Mouse (Mus musculus) spleen, adult 2 months (tissue): ENCODE measurements at regions not wholly inside any gene's neighbourhood (a gene's known extent, or its start where the extent isn't known, plus 50 kb on each side); places are given as distances from the start of the nearest gene placed in this dataset.
"Not testable (repeated sequence)": the region's sequence is repeated elsewhere in the genome, so short reads cannot be mapped to it uniquely, and the experiment has no call there.

ENCODE experiments used
- DNase-seq, 2 experiments: peaks; one replicate each; pipeline versions ENCODE4 v3.0.0 to v3.0.0-alpha.2; 2012 to 2021; ENCODE audit warnings: low spot score in 2 of 2, low read depth in 1 of 2
- H3K27ac ChIP-seq: fragments of 200-500 bp; 2 replicates; pipeline ENCODE4 v1.5.1; 2012; ENCODE audit warnings: low read length, inconsistent platforms; ENCODE audit not compliant: insufficient read depth
- H3K27me3 ChIP-seq: fragments of 200-500 bp; 2 replicates; pipeline ENCODE4 v1.6.1; 2012; ENCODE audit warnings: mild to moderate bottlenecking, moderate library complexity, low read length, inconsistent platforms; ENCODE audit not compliant: control insufficient read depth, insufficient read depth
- H3K36me3 ChIP-seq: fragments of 200-500 bp; 2 replicates; pipeline ENCODE4 v1.6.1; 2012; ENCODE audit warnings: mild to moderate bottlenecking, low read length, inconsistent platforms; ENCODE audit not compliant: control insufficient read depth, insufficient read depth
- H3K4me1 ChIP-seq: fragments of 200-500 bp; 2 replicates; pipeline ENCODE4 v1.6.1; 2011; ENCODE audit warnings: inconsistent platforms; ENCODE audit not compliant: control insufficient read depth, insufficient read depth, insufficient read length
- H3K4me3 ChIP-seq: fragments of 200-500 bp; 2 replicates; pipeline ENCODE4 v1.5.1; 2011; ENCODE audit warnings: mild to moderate bottlenecking, inconsistent platforms; ENCODE audit not compliant: insufficient read depth, insufficient read length; ENCODE audit errors: extremely low read depth
- CTCF ChIP-seq: fragments of 200-500 bp; IDR thresholded peaks from 2 replicates; pipeline ENCODE4 v1.5.1; 2011; ENCODE audit warnings: mild to moderate bottlenecking, inconsistent platforms; ENCODE audit not compliant: insufficient read depth, insufficient read length, insufficient replicate concordance; ENCODE audit errors: extremely low read depth
- POLR2A ChIP-seq: fragments of 200-500 bp; IDR thresholded peaks from 2 replicates; pipeline ENCODE4 v1.6.1; 2011; ENCODE audit warnings: low read depth, low read length, inconsistent platforms
- WGBS: fragments of 180-500 bp; shearing (Covaris S2); methylation state at CpG from one replicate; pipeline ENCODE4 v1.1.7; 2018; 5-methylcytosine and 5-hydroxymethylcytosine counted together

- WGBS = 77% methylated on average over 3 of the region's 3 CpGs
- Histone ChIP-seq H3K36me3 (no peaks in the 10 kb centered on the region), H3K4me1 (no peaks in the 10 kb centered on the region), H3K27ac (no peak overlapping the region), H3K4me3 (no peak overlapping the region), H3K27me3 (no peaks in the 10 kb centered on the region)
- TF ChIP-seq POLR2A (no peak), CTCF (no peak)
- no peak for DNase-seq
These were observed 359.9 kb downstream of the Fut8 start for GRCm38 (mm10) chr12:77597627-77598333.

GRCm38 (mm10) chr12:77598334-77598715 is 360.4 kb downstream of the Fut8 start:
- TF ChIP-seq POLR2A (no peak), CTCF (no peak)
- DNase-seq = no peak
- no peaks in the 10 kb centered on the region for H3K27me3 ChIP-seq
- no peak overlapping the region for H3K4me3 ChIP-seq
- 64% methylated on average over 7 of the region's 7 CpGs for WGBS
- H3K4me1 ChIP-seq = no peaks in the 10 kb centered on the region
- H3K36me3 ChIP-seq = no peaks in the 10 kb centered on the region
- no peak overlapping the region for H3K27ac ChIP-seq

GRCm38 (mm10) chr12:77599391-77599790 is 361.5 kb downstream of the Fut8 start:
- Histone ChIP-seq H3K4me3 (no peak overlapping the region), H3K4me1 (no peaks in the 10 kb centered on the region), H3K27ac (no peak overlapping the region), H3K27me3 (no peaks in the 10 kb centered on the region), H3K36me3 (no peaks in the 10 kb centered on the region)
- WGBS = 85% methylated on average over 2 of the region's 2 CpGs
- TF ChIP-seq POLR2A (no peak), CTCF (no peak)
- DNase-seq = no peak

GRCm38 (mm10) chr12:77603832-77604501 is 366.0 kb downstream of the Fut8 start:
- no peak for TF ChIP-seq CTCF
- TF ChIP-seq POLR2A = no peak
- Histone ChIP-seq H3K4me3 (no peak overlapping the region), H3K27ac (no peak overlapping the region), H3K27me3 (no peaks in the 10 kb centered on the region), H3K36me3 (no peaks in the 10 kb centered on the region), H3K4me1 (no peaks in the 10 kb centered on the region)
- WGBS = 80% methylated on average over 12 of the region's 12 CpGs
- DNase-seq = no peak

- Histone ChIP-seq H3K27ac (no peak overlapping the region), H3K4me3 (no peak overlapping the region), H3K4me1 (no peaks in the 10 kb centered on the region), H3K27me3 (no peaks in the 10 kb centered on the region), H3K36me3 (no peaks in the 10 kb centered on the region)
- TF ChIP-seq POLR2A (no peak), CTCF (no peak)
- 96% methylated on average over 3 of the region's 3 CpGs for WGBS
- no peak for DNase-seq
These were observed 379.6 kb downstream of the Fut8 start for GRCm38 (mm10) chr12:77617552-77617951.

- Histone ChIP-seq H3K4me1 (no peaks in the 10 kb centered on the region), H3K27me3 (no peaks in the 10 kb centered on the region), H3K4me3 (no peak overlapping the region), H3K27ac (no peak overlapping the region), H3K36me3 (no peaks in the 10 kb centered on the region)
- DNase-seq = no peak
- no peak for TF ChIP-seq CTCF
- TF ChIP-seq POLR2A = no peak
These were observed 384.3 kb downstream of the Fut8 start for GRCm38 (mm10) chr12:77622243-77622642.

GRCm38 (mm10) chr12:77624323-77624722 is 386.4 kb downstream of the Fut8 start:
- H3K4me3 ChIP-seq, H3K27me3 ChIP-seq, H3K4me1 ChIP-seq, H3K27ac ChIP-seq, H3K36me3 ChIP-seq, DNase-seq: not testable (repeated sequence)
- 87% methylated on average over 14 of the region's 14 CpGs for WGBS
